Mouse (Mus musculus): Measurements from ENCODE around the gene Mvb12b. TPM values are rescaled to one million over a fixed set of nuclear protein-coding genes. Genes with fewer than 3 reads are reported as not detected.

Mvb12b gene
- total and polyA plus RNA-seq, 3 experiments, result 22.8 to 23.3 TPM; not detected in 1

- TF ChIP-seq GATA1 (IDR thresholded peaks at IDR 0.05; ENCODE audit: low read depth, low read length), result peak; percentile 100
- no peak for TF ChIP-seq GABPA (IDR thresholded peaks at IDR 0.05; ENCODE audit: low read depth, low read length)
- TF ChIP-seq POLR2AphosphoS5 (IDR thresholded peaks at IDR 0.05; ENCODE audit: borderline replicate concordance, low read depth, low read length), result no peak
- TF ChIP-seq EP300 (IDR thresholded peaks at IDR 0.05; ENCODE audit: low read depth in 1 of 2, low read length in 2 of 2), result peak; percentile 99 to 100
- TF ChIP-seq ELF1 (IDR thresholded peaks at IDR 0.05; ENCODE audit: low read depth, low read length), result no peak
- peak; percentile 100 for TF ChIP-seq TAL1 (IDR thresholded peaks at IDR 0.05; ENCODE audit: low read length)
- peak; percentile 92 for TF ChIP-seq ETS1 (IDR thresholded peaks at IDR 0.05; ENCODE audit: low read depth, low read length)
- no peak for TF ChIP-seq JUND (IDR thresholded peaks at IDR 0.05; ENCODE audit: low read depth, low read length)
- TF ChIP-seq USF2 (IDR thresholded peaks at IDR 0.05; ENCODE audit: borderline replicate concordance in 1 of 2, insufficient read depth in 1 of 2, low read depth in 1 of 2, low read length in 2 of 2), result no peak
- TF ChIP-seq UBTF (IDR thresholded peaks at IDR 0.05; ENCODE audit: borderline replicate concordance, insufficient read depth, low read depth, low read length), result no peak
- TF ChIP-seq KAT2A (conservative IDR thresholded peaks at IDR 0.05; ENCODE audit: low read depth, low read length), result no peak
Observed at GRCm38 (mm10) chr2:33842983-33843577, 44.7 kb downstream of the Mvb12b start (continued).

GRCm38 (mm10) chr2:33841980-33842379, 45.8 kb downstream of the Mvb12b start:
- Histone ChIP-seq H3K27me3 (ENCODE audit: control insufficient read depth in 1 of 2, insufficient read depth in 2 of 2, low read length in 2 of 2) (no peaks in the 10 kb centered on the region), H3K79me2 (ENCODE audit: control insufficient read depth, insufficient read depth, low read length, poor library complexity) (no peaks in the 10 kb centered on the region), H3K9ac (ENCODE audit: control insufficient read depth, low read depth, low read length, poor library complexity, severe bottlenecking) (no peak overlapping the region), H3K4me3 (ENCODE audit: control insufficient read depth in 1 of 2, insufficient read depth in 1 of 2, low read depth in 2 of 2, low read length in 2 of 2) (no peak overlapping the region), H3K27ac (ENCODE audit: control insufficient read depth, low read depth, low read length) (peak overlapping the region; percentile 87), H3K4me1 (ENCODE audit: control insufficient read depth in 1 of 2, insufficient read depth in 2 of 2, low read length in 2 of 2) (peaks cover 27 to 54% of the 10 kb centered on the region in 2 experiments), H3K36me3 (ENCODE audit: control insufficient read depth in 1 of 2, insufficient read depth in 2 of 2, low read length in 2 of 2) (peaks cover 0 to 36% of the 10 kb centered on the region in 2 experiments; a peak in 2 of 4 replicates), H3K9me3 (replicated peaks; ENCODE audit: insufficient read depth, low read length) (no peaks in the 10 kb centered on the region)
- TF ChIP-seq ETS1 (IDR thresholded peaks at IDR 0.05; ENCODE audit: low read depth, low read length), result peak; percentile 49; the same call in 1 of the 2 replicates
- TF ChIP-seq USF2 (IDR thresholded peaks at IDR 0.05; ENCODE audit: borderline replicate concordance in 1 of 2, insufficient read depth in 1 of 2, low read depth in 1 of 2, low read length in 2 of 2), result no peak
- DNase-seq (ENCODE audit: low read depth, low spot score), result peak; percentile 29

GRCm38 (mm10) chr2:33840483-33840882, 47.3 kb downstream of the Mvb12b start:
- Histone ChIP-seq H3K27me3 (ENCODE audit: control insufficient read depth in 1 of 2, insufficient read depth in 2 of 2, low read length in 2 of 2) (no peaks in the 10 kb centered on the region), H3K27ac (ENCODE audit: control insufficient read depth, low read depth, low read length) (no peak overlapping the region), H3K4me3 (ENCODE audit: control insufficient read depth in 1 of 2, insufficient read depth in 1 of 2, low read depth in 2 of 2, low read length in 2 of 2) (no peak overlapping the region), H3K4me1 (ENCODE audit: control insufficient read depth in 1 of 2, insufficient read depth in 2 of 2, low read length in 2 of 2) (peaks cover 27 to 52% of the 10 kb centered on the region in 2 experiments), H3K36me3 (ENCODE audit: control insufficient read depth in 1 of 2, insufficient read depth in 2 of 2, low read length in 2 of 2) (peaks cover 0 to 35% of the 10 kb centered on the region in 2 experiments; a peak in 2 of 4 replicates), H3K79me2 (ENCODE audit: control insufficient read depth, insufficient read depth, low read length, poor library complexity) (no peaks in the 10 kb centered on the region), H3K9me3 (replicated peaks; ENCODE audit: insufficient read depth, low read length) (no peaks in the 10 kb centered on the region), H3K9ac (ENCODE audit: control insufficient read depth, low read depth, low read length, poor library complexity, severe bottlenecking) (no peak overlapping the region)
- TF ChIP-seq BHLHE40 (IDR thresholded peaks at IDR 0.05; ENCODE audit: borderline replicate concordance, low read depth, low read length), result no peak
- no peak for TF ChIP-seq MAFK (IDR thresholded peaks at IDR 0.05; ENCODE audit: borderline replicate concordance, low read depth, low read length)
- no peak for TF ChIP-seq CTCF (IDR thresholded peaks at IDR 0.05 in 2 of 3, conservative IDR thresholded peaks at IDR 0.05 in 1 of 3; ENCODE audit: control insufficient read depth in 1 of 3, insufficient read depth in 1 of 3, low read depth in 2 of 3, low read length in 3 of 3, poor library complexity in 1 of 3, severe bottlenecking in 1 of 3)
- TF ChIP-seq RCOR1 (IDR thresholded peaks at IDR 0.05; ENCODE audit: low read depth, low read length), result no peak
- no peak for TF ChIP-seq ETS1 (IDR thresholded peaks at IDR 0.05; ENCODE audit: low read depth, low read length)
- TF ChIP-seq USF1 (IDR thresholded peaks at IDR 0.05; ENCODE audit: low read depth, low read length), result no peak
- no peak for TF ChIP-seq MEF2A (IDR thresholded peaks at IDR 0.05; ENCODE audit: extremely low read depth, insufficient replicate concordance, low read depth, low read length, poor library complexity, severe bottlenecking)
- TF ChIP-seq NELFE (IDR thresholded peaks at IDR 0.05; ENCODE audit: low read depth, low read length), result no peak
- no peak for TF ChIP-seq POLR2AphosphoS2 (IDR thresholded peaks at IDR 0.05; ENCODE audit: low read length)
- TF ChIP-seq NRF1 (IDR thresholded peaks at IDR 0.05; ENCODE audit: insufficient read depth, low read depth, low read length, poor library complexity, severe bottlenecking), result no peak
- TF ChIP-seq SMC3 (IDR thresholded peaks at IDR 0.05; ENCODE audit: low read depth, low read length), result no peak
- TF ChIP-seq ZNF384 (IDR thresholded peaks at IDR 0.05; ENCODE audit: low read depth, low read length), result no peak
- no peak for TF ChIP-seq MYB (IDR thresholded peaks at IDR 0.05; ENCODE audit: low read depth, low read length)
- no peak for TF ChIP-seq ELF1 (IDR thresholded peaks at IDR 0.05; ENCODE audit: low read depth, low read length)
- TF ChIP-seq GATA1 (IDR thresholded peaks at IDR 0.05; ENCODE audit: low read depth, low read length), result no peak
- TF ChIP-seq HCFC1 (IDR thresholded peaks at IDR 0.05; ENCODE audit: low read depth, low read length), result no peak
- no peak for TF ChIP-seq E2F4 (IDR thresholded peaks at IDR 0.05; ENCODE audit: borderline replicate concordance, low read depth, low read length)
- DNase-seq (ENCODE audit: low read depth, low spot score), result no peak

Data from MEL (cell line).